Mouse (Mus musculus) heart, postnatal 0 days (tissue): ENCODE results near the gene D630003M21Rik.

Experiments used
- CTCF ChIP-seq: IDR thresholded peaks from 2 replicates; pipeline ENCODE4 v1.5.1; 2016; ENCODE audit warnings: antibody characterized with exemption, control low read depth, low read depth
- EP300 ChIP-seq: IDR thresholded peaks from 2 replicates; pipeline ENCODE4 v1.6.1; 2016; ENCODE audit warnings: antibody characterized with exemption, low read depth

GRCm38 (mm10) chr2:158230617-158231016, 1.6 kb upstream of the D630003M21Rik start:
- TF ChIP-seq EP300 (no peak), CTCF (no peak)
